Mouse (Mus musculus) thymus, postnatal 10 days (tissue): ENCODE measurements around the gene Slc15a2.

ENCODE experiments used
- DNase-seq, 2 experiments: peaks; one replicate each; pipeline ENCODE4 v3.0.0; 2021; ENCODE audit warnings: low spot score in 2 of 2

The Slc15a2 gene

GRCm38 (mm10) chr16:36751979-36752378 is 32.8 kb downstream of the Slc15a2 start:
- no peak for DNase-seq

- DNase-seq = no peak
Measured at GRCm38 (mm10) chr16:36747767-36748166, 37.0 kb downstream of the Slc15a2 start.

- DNase-seq = no peak
Measured at GRCm38 (mm10) chr16:36747068-36747467, 37.7 kb downstream of the Slc15a2 start.

GRCm38 (mm10) chr16:36743580-36743979 is 41.2 kb downstream of the Slc15a2 start:
- DNase-seq = no peak

- DNase-seq = no peak
Measured at GRCm38 (mm10) chr16:36739404-36739930, 45.3 kb downstream of the Slc15a2 start.

- no peak for DNase-seq
Measured at GRCm38 (mm10) chr16:36735421-36735820, 49.3 kb downstream of the Slc15a2 start.

GRCm38 (mm10) chr16:36733827-36734226 is 50.9 kb downstream of the Slc15a2 start:
- no peak for DNase-seq

GRCm38 (mm10) chr16:36732572-36732971 is 52.2 kb downstream of the Slc15a2 start:
- DNase-seq = no peak

GRCm38 (mm10) chr16:36728959-36729358 is 55.8 kb downstream of the Slc15a2 start:
- no peak for DNase-seq

GRCm38 (mm10) chr16:36723880-36724443 is 60.8 kb downstream of the Slc15a2 start:
- no peak for DNase-seq

- DNase-seq = no peak
Measured at GRCm38 (mm10) chr16:36722739-36723138, 62.0 kb downstream of the Slc15a2 start.

GRCm38 (mm10) chr16:36720194-36721055 is 64.3 kb downstream of the Slc15a2 start:
- no peak for DNase-seq

- DNase-seq = no peak
Measured at GRCm38 (mm10) chr16:36718637-36719036, 66.1 kb downstream of the Slc15a2 start.

GRCm38 (mm10) chr16:36717481-36717880 is 67.3 kb downstream of the Slc15a2 start:
- DNase-seq = no peak

GRCm38 (mm10) chr16:36711760-36712159 is 73.0 kb downstream of the Slc15a2 start:
- DNase-seq = no peak

GRCm38 (mm10) chr16:36710794-36711193 is 74.0 kb downstream of the Slc15a2 start:
- no peak for DNase-seq

GRCm38 (mm10) chr16:36709405-36709804 is 75.4 kb downstream of the Slc15a2 start:
- no peak for DNase-seq

GRCm38 (mm10) chr16:36708751-36709150 is 76.0 kb downstream of the Slc15a2 start:
- no peak for DNase-seq

- DNase-seq = no peak
Measured at GRCm38 (mm10) chr16:36707702-36708423, 76.9 kb downstream of the Slc15a2 start.

GRCm38 (mm10) chr16:36700484-36700883 is 84.3 kb downstream of the Slc15a2 start:
- no peak for DNase-seq
